Mouse (Mus musculus): ENCODE results near the gene Cadm4. TPM values are rescaled to one million over a fixed set of nuclear protein-coding genes. Genes with fewer than 3 reads are reported as not detected.

Cadm4 gene
- polyA plus RNA-seq (2014; fragmentation: Nextera tagmentation; extraction: Ambion mirVana), result 22.7 and 28.3 TPM in 2 replicates

DNA sequence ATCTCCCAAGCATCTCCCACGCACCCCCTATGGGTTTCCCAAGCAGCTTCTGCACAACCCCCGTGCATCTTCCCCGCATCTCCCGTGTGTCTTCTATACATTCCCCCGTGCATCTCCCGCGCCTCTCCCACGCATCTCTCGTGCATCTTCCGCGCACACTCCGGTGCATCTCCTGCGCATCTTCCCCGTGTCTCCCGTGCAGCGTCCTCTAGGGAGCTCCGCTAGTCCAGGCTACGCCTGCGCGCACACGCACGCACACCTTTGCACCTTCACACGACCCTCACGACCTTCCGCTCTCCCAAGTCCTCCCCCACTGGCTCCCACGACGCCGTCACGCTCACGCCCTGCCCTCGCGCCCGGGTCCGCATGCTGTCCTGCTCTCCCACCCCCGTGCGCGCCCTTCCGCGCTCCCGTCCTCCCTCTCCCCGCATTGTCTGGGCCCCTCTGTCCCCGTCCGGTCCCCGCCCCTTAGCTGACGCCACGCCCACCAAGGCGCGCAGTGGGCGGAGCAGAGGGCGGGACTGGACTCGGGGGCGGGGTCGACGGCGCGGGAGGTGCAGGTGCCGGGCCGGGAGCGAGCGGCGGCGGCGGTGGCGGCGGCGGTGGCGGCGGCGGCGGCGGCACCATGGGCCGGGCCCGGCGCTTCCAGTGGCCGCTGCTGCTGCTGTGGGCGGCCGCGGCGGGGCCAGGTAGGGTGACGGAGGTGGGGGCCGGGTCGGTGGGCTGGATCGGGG, at the start of gene Cadm4:
Gene Cadm4 (plus strand): TSS at position 550 of the 734 bp plus-strand sequence.
- under 1% methylated on average over 56 of the region's 83 CpGs for WGBS
- Histone ChIP-seq H3K27me3 (ENCODE audit: control insufficient read depth, insufficient read depth, low read length) (no peaks in the 10 kb centered on the region), H3K36me3 (replicated peaks; ENCODE audit: control insufficient read depth, insufficient read depth) (no peaks in the 10 kb centered on the region), H3K4me1 (replicated peaks; ENCODE audit: control insufficient read depth, insufficient read depth, low read length) (peaks cover 54% of the 10 kb centered on the region), H3K4me3 (replicated peaks; ENCODE audit: low read length) (peak within 1 kb of the TSS; percentile 84), H3K4me2 (replicated peaks) (peak within 1 kb of the TSS; percentile 76), H3K9ac (peak within 1 kb of the TSS; percentile 93), H3K27ac (peak within 1 kb of the TSS; percentile 86), H3K9me3 (ENCODE audit: control insufficient read depth, low read length) (no peaks in the 10 kb centered on the region)
- DNase-seq (ENCODE audit: low spot score), result peak; percentile 91
- ATAC-seq (ENCODE audit: low FRiP score), result peak; percentile 86

DNA sequence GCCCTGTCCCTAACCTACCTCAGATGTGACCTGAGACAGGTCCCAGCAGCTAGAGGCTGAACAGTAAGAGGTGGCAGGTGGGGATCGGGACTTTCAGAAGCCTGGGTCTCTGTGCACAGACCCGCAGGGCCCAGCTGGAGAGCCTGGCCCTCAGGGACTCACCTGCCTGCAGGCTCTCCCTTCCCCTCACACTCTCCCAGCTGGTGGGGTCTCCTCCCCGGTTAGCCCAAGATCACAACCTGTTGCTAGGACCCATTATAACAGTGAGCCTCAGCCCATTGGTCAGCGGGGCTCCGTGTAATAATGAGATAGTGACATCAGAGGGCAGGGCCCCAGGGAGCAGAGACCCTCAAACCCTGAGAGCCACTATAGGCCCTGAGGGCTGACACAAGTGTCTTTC, 46.5 kb upstream of the Cadm4 start:
- Histone ChIP-seq H3K36me3 (replicated peaks; ENCODE audit: control insufficient read depth, insufficient read depth) (no peaks in the 10 kb centered on the region), H3K9me3 (ENCODE audit: control insufficient read depth, low read length) (no peaks in the 10 kb centered on the region), H3K9ac (no peak overlapping the region), H3K27ac (no peak overlapping the region), H3K4me1 (replicated peaks; ENCODE audit: control insufficient read depth, insufficient read depth, low read length) (no peaks in the 10 kb centered on the region), H3K4me3 (replicated peaks; ENCODE audit: low read length) (no peak overlapping the region), H3K27me3 (ENCODE audit: control insufficient read depth, insufficient read depth, low read length) (no peaks in the 10 kb centered on the region; the same call in 1 of the 2 replicates), H3K4me2 (replicated peaks) (no peak overlapping the region)
- DNase-seq (ENCODE audit: low spot score), result no peak
- no peak for ATAC-seq (ENCODE audit: low FRiP score)
- WGBS, result 71% methylated on average over 5 of the region's 5 CpGs

DNA sequence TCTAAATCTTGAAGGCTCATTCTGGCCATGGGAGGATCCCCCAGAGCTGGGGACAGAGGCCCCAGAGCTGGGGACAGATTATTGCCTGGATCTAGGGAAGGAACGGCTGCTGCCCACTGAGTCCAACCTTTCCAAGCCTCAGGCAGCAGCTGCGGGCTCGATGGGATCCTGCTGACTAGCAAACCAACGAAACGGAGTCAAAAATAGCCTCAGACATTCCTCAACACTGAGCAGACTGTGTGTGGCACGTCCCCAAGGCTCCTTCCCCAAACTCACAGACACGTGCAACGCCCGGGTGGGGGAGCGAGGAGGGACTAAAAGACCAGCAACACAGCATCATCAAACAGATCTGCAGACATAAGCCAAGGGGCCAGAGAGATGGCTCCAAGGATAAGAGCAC, 43.8 kb upstream of the Cadm4 start:
- ATAC-seq (ENCODE audit: low FRiP score), result no peak
- H3K27ac ChIP-seq, result no peak overlapping the region
- H3K9ac ChIP-seq, result no peak overlapping the region
- H3K4me2 ChIP-seq (replicated peaks), result no peak overlapping the region
- no peaks in the 10 kb centered on the region for H3K9me3 ChIP-seq (ENCODE audit: control insufficient read depth, low read length)
- 69% methylated on average over 10 of the region's 10 CpGs for WGBS
- no peak overlapping the region for H3K4me3 ChIP-seq (replicated peaks; ENCODE audit: low read length)
- no peak for DNase-seq (ENCODE audit: low spot score)
- no peaks in the 10 kb centered on the region for H3K4me1 ChIP-seq (replicated peaks; ENCODE audit: control insufficient read depth, insufficient read depth, low read length)
- no peaks in the 10 kb centered on the region; the same call in 1 of the 2 replicates for H3K27me3 ChIP-seq (ENCODE audit: control insufficient read depth, insufficient read depth, low read length)
- H3K36me3 ChIP-seq (replicated peaks; ENCODE audit: control insufficient read depth, insufficient read depth), result no peaks in the 10 kb centered on the region

DNA sequence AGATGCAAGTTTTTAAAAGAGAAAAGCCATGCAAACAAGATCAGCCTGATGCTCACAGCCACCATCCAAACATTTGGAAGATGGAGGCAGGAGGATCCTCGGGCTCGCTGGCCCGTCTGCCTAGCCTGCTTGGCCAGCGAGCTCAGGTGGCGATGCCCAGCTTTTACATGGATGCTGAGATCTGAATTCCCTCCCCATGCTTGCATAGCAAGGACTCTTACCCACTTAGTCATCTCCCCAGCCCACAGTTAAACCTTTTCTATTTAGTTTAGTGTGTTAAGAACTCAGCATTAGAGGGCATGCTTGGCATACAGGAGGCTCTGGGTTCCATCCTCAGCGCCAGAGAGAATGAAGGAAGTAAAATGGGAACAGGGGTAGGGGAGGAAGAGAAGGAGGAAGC, 42.6 kb upstream of the Cadm4 start:
- no peaks in the 10 kb centered on the region for H3K36me3 ChIP-seq (replicated peaks; ENCODE audit: control insufficient read depth, insufficient read depth)
- DNase-seq (ENCODE audit: low spot score), result no peak
- H3K9ac ChIP-seq, result no peak overlapping the region
- H3K4me3 ChIP-seq (replicated peaks; ENCODE audit: low read length), result no peak overlapping the region
- no peak overlapping the region for H3K27ac ChIP-seq
- H3K4me1 ChIP-seq (replicated peaks; ENCODE audit: control insufficient read depth, insufficient read depth, low read length), result no peaks in the 10 kb centered on the region
- H3K9me3 ChIP-seq (ENCODE audit: control insufficient read depth, low read length), result no peaks in the 10 kb centered on the region
- no peaks in the 10 kb centered on the region for H3K27me3 ChIP-seq (ENCODE audit: control insufficient read depth, insufficient read depth, low read length)
- no peak for ATAC-seq (ENCODE audit: low FRiP score)
- 83% methylated on average over 6 of the region's 6 CpGs for WGBS
- no peak overlapping the region for H3K4me2 ChIP-seq (replicated peaks)

DNA sequence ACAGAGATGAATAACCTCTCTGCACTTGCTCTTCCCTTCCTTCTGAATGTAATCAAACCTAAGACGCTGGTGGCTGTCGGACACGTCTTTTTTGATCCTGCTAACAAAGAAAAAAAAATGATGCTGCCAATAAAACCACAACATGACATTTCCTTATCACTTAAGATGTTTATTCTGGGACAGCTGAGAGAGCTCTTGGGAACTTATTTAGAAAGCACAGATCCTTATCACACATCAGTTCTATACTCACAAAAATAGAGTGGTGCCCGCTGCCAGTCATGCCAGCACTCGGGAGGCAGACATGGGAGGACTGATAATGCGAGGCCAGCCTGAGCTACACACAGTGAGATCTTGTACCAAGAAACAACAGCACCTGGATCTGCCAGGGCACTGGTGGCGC, 41.9 kb upstream of the Cadm4 start:
- Histone ChIP-seq H3K4me2 (replicated peaks) (no peak overlapping the region), H3K27ac (no peak overlapping the region), H3K36me3 (replicated peaks; ENCODE audit: control insufficient read depth, insufficient read depth) (no peaks in the 10 kb centered on the region), H3K4me1 (replicated peaks; ENCODE audit: control insufficient read depth, insufficient read depth, low read length) (no peaks in the 10 kb centered on the region), H3K9me3 (ENCODE audit: control insufficient read depth, low read length) (no peaks in the 10 kb centered on the region), H3K9ac (no peak overlapping the region), H3K27me3 (ENCODE audit: control insufficient read depth, insufficient read depth, low read length) (no peaks in the 10 kb centered on the region), H3K4me3 (replicated peaks; ENCODE audit: low read length) (no peak overlapping the region)
- DNase-seq (ENCODE audit: low spot score), result no peak
- WGBS, result 75% methylated on average over 7 of the region's 7 CpGs
- ATAC-seq (ENCODE audit: low FRiP score), result no peak

DNA sequence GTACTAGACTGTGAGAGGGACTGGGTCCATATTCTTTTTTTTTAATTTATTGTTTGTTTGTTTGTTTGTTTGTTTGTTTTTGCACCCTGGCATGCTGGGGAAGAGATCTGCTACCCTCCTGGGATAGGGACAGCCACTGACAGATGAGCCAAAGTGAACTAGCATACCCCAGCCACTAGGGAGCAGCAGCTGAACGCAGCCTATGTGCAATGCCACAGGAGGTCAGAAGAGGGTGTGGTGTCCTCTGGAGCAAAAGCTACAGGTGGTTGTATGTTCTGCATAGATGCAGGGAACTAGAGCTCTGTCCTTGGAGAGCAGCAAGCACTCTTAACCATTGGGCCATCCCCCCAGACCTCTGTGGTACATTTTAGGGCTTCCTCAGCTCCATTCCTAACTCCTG, 40.0 kb upstream of the Cadm4 start:
- no peak overlapping the region for H3K4me3 ChIP-seq (replicated peaks; ENCODE audit: low read length)
- DNase-seq (ENCODE audit: low spot score) (no peak), ATAC-seq (ENCODE audit: low FRiP score) (no peak)
- no peaks in the 10 kb centered on the region for H3K4me1 ChIP-seq (replicated peaks; ENCODE audit: control insufficient read depth, insufficient read depth, low read length)
- H3K4me2 ChIP-seq (replicated peaks), result no peak overlapping the region
- no peaks in the 10 kb centered on the region for H3K36me3 ChIP-seq (replicated peaks; ENCODE audit: control insufficient read depth, insufficient read depth)
- H3K27me3 ChIP-seq (ENCODE audit: control insufficient read depth, insufficient read depth, low read length), result no peaks in the 10 kb centered on the region
- H3K9ac ChIP-seq, result no peak overlapping the region
- H3K9me3 ChIP-seq (ENCODE audit: control insufficient read depth, low read length), result no peaks in the 10 kb centered on the region
- WGBS, result 29% methylated on average over 1 of the region's 1 CpGs
- no peak overlapping the region for H3K27ac ChIP-seq

DNA sequence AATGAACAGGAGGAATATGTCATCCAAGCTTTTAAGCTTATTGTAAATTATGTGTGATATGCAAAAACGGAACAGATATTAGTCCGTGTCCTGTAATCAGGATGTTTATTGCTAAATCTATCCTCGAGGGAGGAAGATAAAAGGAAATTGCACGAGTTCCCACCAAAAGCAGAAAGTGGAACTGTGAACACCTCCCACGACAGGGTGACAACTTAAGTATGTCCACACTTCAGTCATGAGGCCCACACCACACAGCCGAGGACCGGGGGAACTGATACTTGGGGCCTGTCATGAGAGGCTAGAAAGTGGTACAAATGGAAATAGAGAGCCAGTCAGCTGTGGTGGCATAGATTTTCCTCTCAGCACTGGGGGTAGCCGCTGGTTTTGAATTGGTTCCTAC, 39.5 kb upstream of the Cadm4 start:
- no peak overlapping the region for H3K4me2 ChIP-seq (replicated peaks)
- ATAC-seq (ENCODE audit: low FRiP score), result no peak

DNA sequence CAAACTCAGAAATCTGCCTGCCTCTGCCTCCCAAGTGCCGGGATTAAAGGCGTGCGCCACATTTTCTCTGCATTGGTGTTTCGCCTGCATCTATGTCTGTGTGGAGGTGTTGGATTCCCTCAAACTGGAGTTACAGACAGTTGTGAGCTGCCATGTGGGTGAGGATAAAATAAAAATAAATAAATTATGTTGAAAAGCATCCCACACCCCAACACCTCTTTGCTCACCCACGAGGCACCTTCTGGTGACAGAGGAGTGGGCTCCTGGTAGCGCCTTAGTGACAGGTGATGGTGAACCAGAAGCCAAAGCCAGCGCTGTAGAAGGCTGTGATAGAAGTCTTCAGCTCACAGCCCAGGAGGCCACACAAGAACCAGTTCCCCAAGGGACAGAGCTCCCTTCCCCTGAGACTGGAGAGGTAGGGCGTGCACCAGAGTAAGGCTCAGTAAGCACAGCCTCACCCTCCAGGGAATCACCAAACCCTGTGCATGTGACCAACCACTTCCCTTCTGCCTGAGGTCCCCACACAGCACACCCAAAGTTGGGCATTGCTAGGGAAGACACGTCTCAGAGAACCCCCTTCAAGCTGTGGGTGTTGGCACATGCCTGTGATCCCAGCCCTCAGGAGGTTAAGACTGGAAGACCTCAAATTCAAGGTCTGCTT, 36.4 kb upstream of the Cadm4 start:
- WGBS, result 92% methylated on average over 9 of the region's 9 CpGs

More for the DNA sequence above, 39.5 kb upstream of the Cadm4 start:
- H3K4me3 ChIP-seq (replicated peaks; ENCODE audit: low read length), result no peak overlapping the region
- no peak for DNase-seq (ENCODE audit: low spot score)
- no peak overlapping the region for H3K9ac ChIP-seq
- H3K27me3 ChIP-seq (ENCODE audit: control insufficient read depth, insufficient read depth, low read length), result no peaks in the 10 kb centered on the region
- no peak overlapping the region for H3K27ac ChIP-seq
- H3K36me3 ChIP-seq (replicated peaks; ENCODE audit: control insufficient read depth, insufficient read depth), result no peaks in the 10 kb centered on the region
- WGBS, result 78% methylated on average over 8 of the region's 8 CpGs
- no peaks in the 10 kb centered on the region for H3K9me3 ChIP-seq (ENCODE audit: control insufficient read depth, low read length)
- H3K4me1 ChIP-seq (replicated peaks; ENCODE audit: control insufficient read depth, insufficient read depth, low read length), result no peaks in the 10 kb centered on the region

DNA sequence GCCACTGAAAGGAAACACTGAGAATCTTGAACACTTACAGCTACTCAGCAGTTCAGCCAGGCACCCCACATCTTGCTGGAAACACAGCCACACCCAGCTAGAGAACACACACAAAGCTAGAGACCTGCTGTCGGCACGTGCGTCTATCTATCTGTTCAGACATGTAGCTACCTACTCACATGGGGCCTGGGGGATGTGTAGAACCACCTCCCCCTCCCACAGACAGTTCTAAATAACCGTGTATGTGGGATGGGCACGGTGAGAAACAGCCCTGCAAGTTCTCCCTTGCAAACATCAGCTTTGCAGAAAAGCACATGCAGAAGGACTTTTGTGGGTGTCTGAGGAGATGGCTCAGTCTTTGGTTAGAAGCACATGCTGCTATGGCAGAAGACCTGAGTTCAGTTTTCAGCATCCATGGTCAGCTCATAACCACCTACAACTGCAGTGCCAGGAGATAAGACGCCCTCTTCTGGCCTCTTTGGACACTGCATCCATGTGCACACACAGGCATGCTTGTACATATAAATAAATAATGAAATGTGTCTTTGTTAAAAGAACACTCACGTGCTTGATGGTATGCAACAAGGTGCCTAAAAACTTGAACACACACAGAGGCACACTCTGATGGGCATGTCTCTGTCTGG, 35.0 kb upstream of the Cadm4 start:
- Histone ChIP-seq H3K36me3 (replicated peaks; ENCODE audit: control insufficient read depth, insufficient read depth) (no peaks in the 10 kb centered on the region), H3K9ac (no peak overlapping the region), H3K4me1 (replicated peaks; ENCODE audit: control insufficient read depth, insufficient read depth, low read length) (no peaks in the 10 kb centered on the region), H3K27ac (no peak overlapping the region), H3K4me2 (replicated peaks) (no peak overlapping the region), H3K27me3 (ENCODE audit: control insufficient read depth, insufficient read depth, low read length) (no peaks in the 10 kb centered on the region), H3K9me3 (ENCODE audit: control insufficient read depth, low read length) (no peaks in the 10 kb centered on the region), H3K4me3 (replicated peaks; ENCODE audit: low read length) (no peak overlapping the region)
- DNase-seq (ENCODE audit: low spot score) (no peak), ATAC-seq (ENCODE audit: low FRiP score) (no peak)
- WGBS, result 84% methylated on average over 7 of the region's 7 CpGs

More for the DNA sequence above, 36.4 kb upstream of the Cadm4 start:
- Histone ChIP-seq H3K9me3 (ENCODE audit: control insufficient read depth, low read length) (no peaks in the 10 kb centered on the region), H3K4me2 (replicated peaks) (no peak overlapping the region), H3K9ac (no peak overlapping the region), H3K4me3 (replicated peaks; ENCODE audit: low read length) (no peak overlapping the region), H3K27me3 (ENCODE audit: control insufficient read depth, insufficient read depth, low read length) (no peaks in the 10 kb centered on the region), H3K4me1 (replicated peaks; ENCODE audit: control insufficient read depth, insufficient read depth, low read length) (no peaks in the 10 kb centered on the region), H3K27ac (no peak overlapping the region), H3K36me3 (replicated peaks; ENCODE audit: control insufficient read depth, insufficient read depth) (no peaks in the 10 kb centered on the region)
- ATAC-seq (ENCODE audit: low FRiP score) (no peak), DNase-seq (ENCODE audit: low spot score) (no peak)

Measured in hindbrain, embryonic 14.5 days (tissue).